Mouse (Mus musculus): ENCODE measurements around the gene Thap8.

The Thap8 gene

DNA sequence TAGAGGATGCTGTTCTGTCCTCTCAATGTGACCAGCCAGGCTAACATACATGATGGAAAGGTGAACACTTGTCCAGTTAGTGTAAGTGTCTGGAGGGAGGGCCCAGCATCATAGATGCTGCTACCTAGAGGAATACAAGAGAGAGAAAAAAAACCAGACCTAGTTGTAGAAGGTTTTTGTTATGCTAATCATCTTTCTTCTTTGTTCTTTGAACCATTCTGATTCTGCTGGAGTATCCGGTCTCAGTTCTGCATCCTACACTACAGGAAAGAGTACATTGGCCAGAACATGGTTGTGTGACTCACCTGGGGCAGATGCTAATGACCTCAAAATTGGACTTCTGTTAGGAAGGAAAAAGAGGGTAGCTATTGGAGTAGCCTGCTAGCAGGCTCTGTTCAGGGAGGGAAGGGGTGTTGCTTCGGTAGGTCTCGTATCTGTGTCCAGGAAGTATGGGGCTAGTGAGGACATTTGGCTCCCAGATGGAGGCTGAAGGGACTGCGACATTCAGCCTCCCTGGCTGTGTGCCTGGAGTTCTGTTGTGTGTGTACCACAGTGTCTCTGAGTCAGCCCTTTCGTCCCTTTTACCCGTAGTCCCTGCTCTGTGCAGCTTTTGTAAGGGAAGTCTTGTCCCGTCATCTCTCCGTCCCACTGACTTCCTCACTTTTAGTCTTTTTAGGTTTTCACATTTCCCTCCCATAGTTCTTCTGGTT lies 7.0 kb downstream of the Thap8 start:
- DNase-seq (ENCODE audit: low read depth, low spot score): peak; percentile 96

DNA sequence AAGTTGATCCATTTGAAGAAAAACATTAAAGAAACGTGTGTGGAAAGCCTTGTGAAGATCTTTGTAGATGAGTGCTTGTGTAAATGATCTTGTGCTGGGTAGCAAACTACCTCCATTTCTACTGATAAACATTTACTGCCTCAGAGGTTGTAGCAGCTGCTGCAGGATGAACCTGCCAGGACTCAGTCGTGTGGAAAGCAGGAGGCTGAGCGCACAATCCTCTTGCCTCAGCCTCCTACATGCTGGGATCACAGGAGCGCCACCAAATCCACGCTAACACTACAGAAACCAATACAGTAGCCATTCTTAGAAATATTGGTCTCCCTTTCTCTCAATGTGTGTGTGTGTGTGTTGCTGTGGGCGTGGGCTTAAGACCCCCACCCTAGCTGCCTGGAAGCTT lies 8.2 kb downstream of the Thap8 start:
- peak; percentile 74 for DNase-seq (ENCODE audit: low read depth, low spot score)

DNA sequence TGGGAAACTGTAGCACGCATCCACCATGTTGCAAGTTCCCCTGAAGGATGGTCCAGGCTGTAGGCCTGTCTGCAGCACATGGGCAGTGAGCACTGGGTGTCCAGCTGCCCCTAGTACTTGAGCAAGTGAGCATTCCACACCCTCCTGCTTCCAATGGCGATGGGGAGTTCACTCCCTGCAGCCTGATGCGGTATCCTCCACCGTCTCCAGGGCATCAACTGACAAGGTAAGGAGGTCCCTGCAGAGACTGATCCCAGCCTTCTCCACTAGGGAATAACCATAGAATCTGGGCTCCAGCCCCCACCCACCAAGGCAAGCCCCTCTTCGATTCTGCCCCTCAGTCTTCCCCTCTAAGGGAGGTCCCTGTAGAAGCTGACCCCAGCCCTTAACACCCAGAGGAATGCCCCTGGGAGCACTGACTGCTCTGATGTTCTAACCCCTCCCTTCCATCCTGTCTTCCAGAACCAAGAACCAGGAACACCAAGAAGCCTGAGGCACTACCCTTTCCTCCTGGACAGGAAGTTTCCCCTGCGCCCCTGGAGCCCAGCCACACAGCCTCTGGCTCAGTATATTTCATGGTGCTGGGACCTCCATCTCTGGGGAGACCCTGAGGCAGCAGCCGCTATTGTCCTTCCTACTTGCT lies 9.3 kb downstream of the Thap8 start:
- no peak for DNase-seq (ENCODE audit: low read depth, low spot score)

DNA sequence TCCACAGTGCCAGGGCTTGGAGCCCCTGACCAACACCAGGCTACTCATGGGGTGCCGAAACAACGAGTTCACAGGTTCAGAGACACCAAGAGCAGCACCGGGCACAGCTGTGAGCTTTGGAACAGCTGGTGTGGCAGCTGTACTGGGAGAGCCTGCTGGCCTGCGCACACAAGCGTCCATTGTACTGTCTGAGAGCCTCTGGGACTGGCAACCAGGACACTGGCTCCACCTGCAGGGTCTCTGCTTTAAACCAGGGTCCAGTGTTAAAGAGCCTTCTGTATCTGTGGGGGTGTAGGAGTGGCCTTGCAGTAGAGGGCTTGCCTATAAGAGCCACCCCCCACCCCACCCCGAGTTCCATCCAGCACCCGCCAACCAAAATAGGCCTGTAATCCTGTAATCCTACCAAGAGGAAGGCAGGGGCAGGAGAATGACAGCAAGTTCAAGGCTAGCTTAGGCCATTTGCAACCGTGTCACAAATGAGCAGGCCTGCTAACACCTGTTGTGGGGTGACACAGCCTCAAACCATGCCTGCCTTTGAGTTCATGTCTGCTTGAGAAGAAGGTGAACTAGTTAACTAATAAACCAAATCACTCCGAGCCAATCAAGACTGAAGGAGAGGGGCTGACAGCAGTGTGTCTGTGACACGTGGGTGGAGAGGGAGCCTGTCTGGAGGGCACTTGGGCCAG lies 10.0 kb downstream of the Thap8 start:
- peak; percentile 85 for DNase-seq (ENCODE audit: low read depth, low spot score)

DNA sequence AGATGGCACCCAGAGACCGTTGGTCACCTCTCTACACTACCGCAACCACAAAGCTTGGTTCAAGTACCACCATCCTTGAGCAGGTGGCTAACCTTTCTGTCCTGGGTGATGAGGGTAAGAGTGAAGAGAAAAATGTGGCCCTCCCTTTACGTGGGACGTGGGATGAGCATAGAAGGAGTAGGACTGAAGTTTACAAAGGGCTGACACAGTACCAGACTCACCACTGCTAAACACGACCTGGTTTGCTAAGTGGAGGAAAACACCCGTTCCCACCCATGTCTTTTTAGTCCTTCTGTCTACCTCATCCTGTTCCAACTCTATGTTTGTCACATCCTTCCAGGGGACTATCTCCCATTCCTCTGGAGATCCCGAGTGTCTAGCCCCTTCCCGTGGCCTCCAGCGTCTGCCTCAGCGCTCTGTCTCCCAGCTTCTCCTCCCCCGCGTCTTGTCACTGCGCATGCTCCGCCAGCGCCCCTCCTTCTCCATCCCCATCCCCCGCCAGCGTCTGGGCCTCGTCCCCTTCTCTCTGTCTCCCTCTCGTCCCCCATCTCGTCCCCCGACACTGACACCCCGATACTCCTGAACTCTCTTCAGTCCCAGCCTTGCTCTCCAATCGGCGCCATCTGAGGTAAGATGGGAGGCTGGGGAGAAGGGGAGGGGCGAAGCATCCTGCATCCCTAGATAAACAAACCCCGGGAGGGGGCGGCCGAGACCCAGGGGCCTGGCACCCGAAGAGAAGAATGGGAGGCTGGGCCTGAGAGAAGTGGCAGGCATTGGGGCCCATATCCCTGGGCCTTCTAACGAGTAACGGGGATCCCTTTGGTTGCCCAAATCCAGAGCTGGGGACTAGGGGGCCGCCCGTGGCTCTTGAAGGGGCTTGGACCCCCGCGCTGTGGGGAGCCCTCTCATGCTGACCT lies 11.6 kb downstream of the Thap8 start, which contains the start of gene Clip3:
Gene Clip3 (plus strand): TSS at position 514 of the 917 bp plus-strand sequence.
- peak; percentile 95 for DNase-seq (ENCODE audit: low read depth, low spot score)

DNA sequence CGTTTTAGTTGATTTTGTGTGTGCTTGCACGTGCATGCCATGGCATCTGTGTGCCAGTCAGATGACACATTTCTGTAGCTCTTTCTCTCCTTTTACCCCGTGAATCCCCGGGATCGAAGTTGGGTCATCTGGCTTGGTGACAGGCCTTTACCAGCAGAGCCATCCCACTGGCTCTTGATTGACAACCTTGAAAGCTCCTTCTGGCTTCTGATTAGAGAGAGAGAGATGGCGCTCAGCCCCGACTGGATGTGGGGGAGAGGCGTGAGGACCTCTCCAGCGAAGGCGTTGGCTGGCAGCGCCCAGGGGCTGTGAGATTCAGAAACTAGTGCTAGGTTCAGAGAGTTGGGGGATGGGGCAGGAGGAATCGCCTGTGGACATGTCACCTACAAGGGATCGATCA lies 13.9 kb downstream of the Thap8 start:
- peak; percentile 77 for DNase-seq (ENCODE audit: low read depth, low spot score)

DNA sequence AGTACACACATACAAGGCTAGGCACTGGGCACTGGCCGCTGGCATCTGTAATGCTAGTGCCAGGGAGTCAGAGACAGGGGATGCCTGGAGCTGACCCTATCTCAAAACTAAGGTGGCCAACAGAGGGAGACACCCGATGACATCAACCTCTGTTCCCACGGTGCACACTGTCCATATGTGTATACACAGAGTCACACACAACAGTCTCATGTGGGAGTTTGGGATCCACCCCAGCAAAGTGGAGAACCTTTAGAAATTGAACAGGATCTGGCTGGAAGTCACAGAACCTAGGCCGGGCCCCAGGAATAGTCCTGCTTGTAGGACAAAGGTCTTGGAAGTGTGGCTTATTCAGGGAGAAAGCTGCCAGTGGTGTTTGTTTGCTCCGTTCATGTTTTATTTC lies 14.4 kb downstream of the Thap8 start:
- DNase-seq (ENCODE audit: low read depth, low spot score): no peak

DNA sequence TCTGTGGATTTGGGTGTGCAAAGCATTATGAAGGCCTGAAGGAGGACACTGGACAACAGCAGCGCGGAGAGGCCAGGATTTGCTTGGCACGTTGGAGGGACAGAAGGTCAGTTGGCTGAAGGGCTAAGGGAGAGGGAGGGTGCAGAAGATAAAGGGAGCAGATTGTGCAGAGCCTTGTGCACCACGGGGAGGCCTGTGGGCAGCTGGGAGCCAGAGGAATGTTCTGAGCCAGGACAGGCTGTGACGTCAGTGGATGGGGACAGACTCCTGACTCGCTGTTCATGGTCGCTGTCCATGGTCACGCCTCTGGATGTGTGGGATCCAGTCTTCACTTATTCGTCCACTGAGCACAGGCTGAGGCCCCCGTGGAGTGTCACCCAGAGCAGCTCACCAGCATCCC lies 15.2 kb downstream of the Thap8 start:
- peak; percentile 99 for DNase-seq (ENCODE audit: low read depth, low spot score)

DNA sequence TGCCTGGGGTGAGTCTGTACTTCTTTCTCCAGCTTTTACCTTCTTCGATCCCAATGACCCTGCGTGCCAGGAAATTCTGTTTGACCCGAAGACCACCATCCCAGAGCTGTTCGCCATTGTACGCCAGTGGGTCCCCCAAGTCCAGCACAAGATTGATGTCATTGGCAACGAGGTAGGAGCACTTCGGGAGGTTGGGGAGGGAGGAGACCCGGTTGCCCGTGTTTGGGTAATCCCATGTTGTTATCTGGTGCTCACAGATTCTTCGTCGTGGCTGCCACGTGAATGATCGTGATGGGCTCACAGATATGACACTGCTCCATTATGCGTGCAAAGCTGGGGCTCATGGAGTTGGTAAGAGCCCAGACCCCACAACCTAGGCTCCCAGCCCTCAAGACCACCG lies 16.9 kb downstream of the Thap8 start:
- DNase-seq (ENCODE audit: low read depth, low spot score): no peak

DNA sequence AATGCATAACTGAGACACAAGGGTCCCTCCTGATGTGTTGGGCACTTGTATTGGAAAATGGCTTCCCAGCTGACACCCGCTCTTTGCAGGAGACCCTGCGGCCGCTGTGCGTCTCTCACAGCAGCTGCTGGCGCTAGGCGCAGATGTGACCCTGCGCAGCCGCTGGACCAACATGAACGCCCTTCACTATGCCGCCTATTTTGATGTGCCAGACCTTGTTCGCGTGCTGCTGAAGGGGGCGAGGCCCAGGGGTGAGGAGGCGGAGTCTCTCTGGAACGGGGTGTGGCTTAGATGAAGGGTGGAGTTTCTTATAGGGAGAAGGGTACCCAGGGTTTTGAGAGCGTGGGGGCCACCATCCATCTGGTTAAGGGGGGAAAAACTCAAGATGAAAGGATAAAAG lies 17.4 kb downstream of the Thap8 start:
- DNase-seq (ENCODE audit: low read depth, low spot score): no peak

DNA sequence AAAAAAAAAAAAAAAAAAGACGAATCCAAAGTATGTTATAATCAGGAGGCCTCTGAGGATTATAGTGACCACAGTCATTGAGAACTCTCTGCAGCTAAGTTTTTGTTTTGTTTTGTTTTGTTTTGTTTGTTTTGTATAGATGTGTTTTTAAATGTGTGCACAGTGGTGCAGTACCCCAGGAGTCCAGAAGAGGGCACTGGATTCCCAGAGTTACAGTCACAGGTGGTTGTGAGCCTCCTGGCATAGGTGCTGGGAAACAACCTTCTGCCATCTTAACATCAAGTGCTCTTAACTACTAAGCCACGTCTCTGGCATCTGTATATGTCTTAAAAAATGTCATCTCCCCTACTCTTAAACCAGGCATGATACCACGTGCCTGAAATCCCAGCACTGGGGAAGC lies 21.0 kb downstream of the Thap8 start:
- peak; percentile 83 for DNase-seq (ENCODE audit: low read depth, low spot score)

DNA sequence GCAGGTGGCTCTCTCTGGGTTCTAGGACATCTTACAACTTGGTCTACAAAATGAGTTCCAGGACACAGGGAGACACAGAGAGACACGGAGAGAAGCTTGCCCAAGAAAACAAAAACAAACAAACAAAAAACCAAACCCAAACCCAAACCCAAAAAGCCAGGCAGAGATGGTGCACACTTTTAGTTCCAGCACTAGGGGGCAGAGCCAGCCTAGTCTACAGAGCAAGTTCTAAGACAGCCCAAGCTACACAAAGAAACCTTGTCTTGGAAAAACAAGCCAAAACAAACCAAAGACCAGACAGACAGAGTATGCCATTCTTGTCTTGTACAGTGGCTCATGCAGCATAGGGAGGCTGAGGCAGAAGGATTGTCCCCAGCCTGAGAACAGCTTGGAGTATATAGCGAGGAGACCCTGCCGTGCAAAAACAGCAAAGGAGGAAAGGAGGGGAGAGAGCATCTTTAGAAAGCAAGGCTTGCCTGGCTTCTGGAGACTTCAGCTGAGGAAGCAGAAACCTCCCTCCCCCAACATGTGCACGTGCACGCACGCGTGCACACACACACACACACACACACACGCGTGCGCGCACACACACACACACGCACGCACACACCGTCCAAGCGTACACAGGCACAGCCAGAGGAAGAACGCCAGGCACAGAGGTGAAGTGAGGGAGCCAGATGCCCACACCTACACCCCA lies 26.3 kb downstream of the Thap8 start:
- peak; percentile 63 for DNase-seq (ENCODE audit: low read depth, low spot score)

DNA sequence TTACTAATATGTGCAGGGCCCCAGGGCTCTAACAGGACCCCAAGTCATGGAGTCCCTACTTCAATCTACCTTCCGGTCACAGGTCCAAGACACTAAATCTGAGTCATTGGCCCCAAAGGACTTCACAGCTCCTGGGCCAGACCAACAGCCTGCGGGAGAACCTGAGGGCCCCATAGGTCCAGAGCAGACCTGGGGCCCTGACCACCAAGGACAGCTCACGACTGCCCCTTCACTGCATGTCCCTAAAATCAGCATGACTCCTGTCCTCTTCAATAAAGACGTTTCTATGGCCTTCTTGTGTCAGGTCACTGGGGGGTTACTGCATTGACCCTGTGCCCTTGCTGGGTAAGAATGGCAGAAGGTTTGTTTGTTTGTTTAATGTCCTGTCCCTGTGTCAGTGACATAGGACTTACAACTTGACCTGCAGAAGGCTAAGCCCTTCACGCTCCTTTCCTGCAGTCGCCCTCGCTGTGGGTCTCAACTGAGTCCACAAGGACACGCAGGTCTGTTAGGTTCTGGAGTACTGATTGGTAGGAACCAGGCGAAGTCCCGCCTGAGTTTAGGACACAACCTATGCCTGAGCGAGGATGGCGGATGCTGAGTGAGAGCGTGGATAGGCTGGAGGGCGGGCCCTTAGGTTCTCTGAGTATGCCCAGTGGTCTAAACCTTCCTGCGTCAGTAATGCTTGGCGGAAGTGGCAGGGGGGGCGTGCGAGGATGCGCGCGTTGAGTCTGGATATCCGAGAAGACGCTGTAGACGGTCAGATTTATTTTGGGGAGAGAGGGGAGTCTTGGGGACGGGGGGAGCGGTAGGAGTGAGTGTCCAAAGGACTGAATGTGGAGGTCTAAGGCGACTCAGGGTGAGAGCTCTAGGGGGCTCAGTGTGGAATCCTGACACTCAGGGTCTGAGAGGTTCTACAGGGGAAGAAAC lies 28.4 kb downstream of the Thap8 start, which contains the start of gene Alkbh6:
Gene Alkbh6 (plus strand): TSS at position 642 of the 930 bp plus-strand sequence.
- DNase-seq (ENCODE audit: low read depth, low spot score): peak; percentile 99

DNA sequence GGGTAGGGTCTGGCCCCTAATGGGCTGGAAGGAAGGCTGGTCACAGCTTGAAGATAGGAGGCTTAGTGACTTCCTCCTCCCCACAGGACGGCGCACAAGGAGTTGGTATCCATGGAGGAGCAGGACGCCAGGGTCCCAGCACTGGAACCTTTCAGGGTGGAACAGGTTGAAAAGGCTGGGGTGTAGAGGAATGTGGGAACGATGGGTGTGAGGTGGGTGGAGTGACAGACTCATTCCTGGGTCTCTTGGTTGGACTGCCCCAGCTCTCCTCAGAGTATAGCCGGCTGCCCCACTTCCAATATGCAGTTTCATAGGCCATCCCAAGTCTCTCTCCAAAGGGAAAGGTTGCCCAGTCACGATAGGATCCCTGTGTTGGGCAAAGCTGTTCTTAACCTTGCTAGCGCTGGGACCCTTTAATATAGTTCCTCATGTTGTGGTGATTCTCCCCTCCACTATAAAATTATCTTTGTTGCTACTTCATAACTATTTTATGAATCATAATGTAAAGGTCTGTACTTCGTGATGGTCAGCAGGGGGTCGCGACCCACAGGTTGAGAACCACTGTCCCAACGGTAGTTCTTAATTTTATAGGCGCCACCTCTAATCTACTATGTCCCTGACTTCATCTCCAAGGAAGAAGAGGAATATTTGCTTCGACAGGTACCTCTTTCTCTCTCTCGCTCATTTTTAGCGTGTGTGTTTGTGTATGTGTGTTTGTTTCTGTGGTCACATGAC lies 29.7 kb downstream of the Thap8 start:
- DNase-seq (ENCODE audit: low read depth, low spot score): no peak

DNA sequence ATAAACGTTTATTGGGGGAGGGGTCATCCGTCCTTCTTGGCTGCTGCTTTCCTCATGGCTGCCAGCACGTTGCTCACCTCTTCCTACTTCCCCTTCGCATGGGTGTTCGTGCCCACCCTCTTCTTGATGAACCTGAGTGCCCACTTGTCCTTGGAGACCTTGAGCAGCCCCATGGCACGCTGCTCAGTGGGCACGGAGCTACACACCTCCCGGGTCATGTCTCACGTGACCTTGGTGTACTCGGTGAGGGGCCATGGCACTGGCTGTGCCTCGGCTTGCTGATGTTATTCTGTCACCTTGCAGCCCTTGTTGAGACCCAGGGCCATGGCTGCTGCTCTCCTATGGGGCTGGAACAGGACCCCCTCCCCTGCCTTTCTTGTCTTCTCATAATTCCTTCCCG lies 30.2 kb downstream of the Thap8 start:
- DNase-seq (ENCODE audit: low read depth, low spot score): no peak

DNA sequence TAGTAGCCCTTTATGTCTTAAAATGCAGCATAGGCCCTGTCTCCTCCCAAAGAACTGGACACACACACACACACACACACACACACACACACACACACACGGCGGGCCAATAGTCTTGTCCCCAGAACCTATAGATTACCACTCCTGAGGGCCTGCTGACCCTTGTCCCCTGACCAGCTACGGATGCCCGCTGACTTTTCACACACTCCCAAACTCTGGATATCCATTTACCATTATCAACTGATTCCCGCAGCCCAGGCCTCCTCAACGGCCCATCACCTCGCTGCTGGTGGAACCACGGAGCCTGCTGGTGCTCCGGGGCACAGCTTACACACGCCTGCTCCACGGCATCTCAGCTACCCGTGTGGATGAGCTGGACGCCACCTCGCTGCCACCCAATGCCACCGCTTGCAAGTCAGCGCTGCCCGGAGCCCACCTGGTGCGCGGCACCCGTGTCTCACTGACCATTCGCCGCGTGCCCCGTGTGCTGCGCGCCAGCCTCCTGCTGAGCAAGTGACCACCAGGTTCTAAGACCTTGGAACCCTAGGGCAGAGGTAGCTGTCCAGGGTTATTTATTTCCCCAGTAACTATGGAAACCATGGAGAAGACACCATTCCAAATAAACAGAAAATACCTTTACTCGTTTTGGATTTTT lies 33.9 kb downstream of the Thap8 start:
- DNase-seq (ENCODE audit: low read depth, low spot score): no peak

DNA sequence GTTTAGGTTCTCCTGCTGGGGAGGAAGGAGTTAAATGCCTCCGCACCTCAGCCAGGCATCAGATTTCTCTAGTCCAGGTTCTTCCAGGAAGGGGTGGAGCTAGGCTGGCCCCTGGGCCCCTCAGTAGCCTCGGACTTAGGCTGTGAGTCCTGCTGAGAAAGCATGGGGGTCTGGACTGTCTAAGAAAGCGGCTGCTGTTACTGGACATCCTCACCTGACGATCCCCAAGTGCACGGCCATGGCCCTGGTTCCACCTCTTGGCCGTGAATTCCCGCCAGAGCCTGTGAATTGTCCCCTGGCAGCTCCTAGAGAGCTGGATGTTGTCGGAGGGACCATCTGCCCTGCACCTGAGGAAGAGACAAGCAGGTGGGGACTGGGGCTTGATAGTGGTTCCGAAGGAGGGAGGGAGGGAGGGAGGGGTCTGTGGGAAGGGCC lies 34.8 kb downstream of the Thap8 start, which contains the start of gene Syne4:
Gene Syne4 (plus strand): TSS at position 87 of the 435 bp plus-strand sequence.
- DNase-seq (ENCODE audit: low read depth, low spot score): peak; percentile 65

Data from brain, adult 2 months (tissue).